Mouse (Mus musculus): ENCODE measurements at regions not wholly inside any gene's neighbourhood (a gene's known extent, or its start where the extent isn't known, plus 50 kb on each side); places are given as distances from the start of the nearest gene placed in this dataset.

DNA sequence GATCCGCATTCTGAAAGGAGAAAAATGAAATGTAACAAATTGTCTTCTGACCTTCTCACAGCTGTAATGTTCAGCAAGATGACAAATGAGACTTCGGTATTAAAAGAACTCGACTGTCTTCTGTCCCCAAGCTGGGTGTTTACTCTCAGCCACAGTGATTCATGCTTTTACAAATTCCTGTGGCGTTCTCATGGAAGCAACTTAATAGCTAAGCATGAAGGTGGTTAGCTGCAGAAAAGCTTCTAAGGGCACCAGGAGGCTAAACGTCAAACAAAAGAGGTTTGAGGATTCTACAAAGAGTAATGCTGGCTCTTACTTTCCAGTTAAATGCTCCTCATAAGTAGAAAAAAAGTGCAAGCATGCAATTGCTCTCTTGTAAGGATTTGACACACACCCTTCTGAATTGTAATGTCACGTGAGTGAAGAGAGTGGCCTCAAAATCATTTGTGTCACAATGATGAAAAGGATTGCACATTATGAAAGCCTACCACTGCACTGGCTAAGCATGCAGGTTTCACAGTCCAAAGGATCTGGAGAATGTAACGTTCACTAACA, 543.8 kb upstream of the Negr1 start:
- DNase-seq (ENCODE audit: low spot score) (no peak), ATAC-seq (ENCODE audit: extremely low read depth, insufficient number of reproducible peaks, low FRiP score, poor library complexity, severe bottlenecking) (no peak)
- no peaks in the 10 kb centered on the region for H3K36me3 ChIP-seq (replicated peaks)
- no peaks in the 10 kb centered on the region for H3K27me3 ChIP-seq (ENCODE audit: insufficient read depth, low read length)
- no peak for TF ChIP-seq GATA2 (IDR thresholded peaks at IDR 0.05; ENCODE audit: borderline replicate concordance, low read depth, low read length)
- TF ChIP-seq POLR2AphosphoS5 (IDR thresholded peaks at IDR 0.05; ENCODE audit: insufficient replicate concordance, low read depth, low read length) = no peak
- no peak for TF ChIP-seq TAL1 (conservative IDR thresholded peaks at IDR 0.05; ENCODE audit: low read depth, low read length)
- no peak for TF ChIP-seq CTCF (IDR thresholded peaks at IDR 0.05; ENCODE audit: low read depth, low read length)
- TF ChIP-seq GATA1 (IDR thresholded peaks at IDR 0.05; ENCODE audit: borderline replicate concordance, low read length) = no peak
- H3K9me3 ChIP-seq (replicated peaks) = peaks cover 5% of the 10 kb centered on the region; the same call in 1 of the 2 replicates
- no peak overlapping the region for H3K4me3 ChIP-seq (ENCODE audit: low read depth, low read length)
- no peaks in the 10 kb centered on the region for H3K4me1 ChIP-seq (ENCODE audit: insufficient read depth, low read depth, low read length)

GRCm38 (mm10) chr3:156028602-156029188, 532.9 kb upstream of the Negr1 start:
- no peak for ATAC-seq (ENCODE audit: extremely low read depth, insufficient number of reproducible peaks, low FRiP score, poor library complexity, severe bottlenecking)

DNA sequence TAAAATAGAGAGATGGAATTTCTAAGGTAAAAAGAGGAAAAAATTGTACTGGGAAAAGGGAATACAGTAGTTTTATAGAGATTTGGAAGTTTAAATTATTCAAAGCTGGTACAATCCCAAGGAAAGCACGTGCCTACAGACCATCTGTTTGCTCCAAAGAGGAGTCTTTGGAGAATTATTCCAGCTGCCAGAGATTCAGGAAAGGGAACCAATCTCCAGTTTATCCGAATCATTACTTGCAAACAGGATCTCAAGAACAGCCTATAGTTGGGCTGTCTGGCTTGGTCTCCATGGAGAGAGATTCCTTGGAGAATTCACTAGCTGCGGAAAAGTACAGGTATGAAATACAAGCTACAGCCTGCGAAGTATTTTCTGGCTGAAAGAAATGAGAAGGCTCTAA, 491.3 kb upstream of the Negr1 start:
- DNase-seq (ENCODE audit: low spot score) (no peak), ATAC-seq (ENCODE audit: extremely low read depth, insufficient number of reproducible peaks, low FRiP score, poor library complexity, severe bottlenecking) (no peak)
- Histone ChIP-seq H3K9me3 (replicated peaks) (no peaks in the 10 kb centered on the region), H3K4me3 (ENCODE audit: low read depth, low read length) (no peak overlapping the region), H3K36me3 (replicated peaks) (no peaks in the 10 kb centered on the region), H3K4me1 (ENCODE audit: insufficient read depth, low read depth, low read length) (no peaks in the 10 kb centered on the region), H3K27me3 (ENCODE audit: insufficient read depth, low read length) (no peaks in the 10 kb centered on the region)
- TF ChIP-seq GATA2 (IDR thresholded peaks at IDR 0.05; ENCODE audit: borderline replicate concordance, low read depth, low read length) (no peak), TAL1 (conservative IDR thresholded peaks at IDR 0.05; ENCODE audit: low read depth, low read length) (no peak)

More at GRCm38 (mm10) chr3:156028602-156029188, 532.9 kb upstream of the Negr1 start:
- Histone ChIP-seq H3K36me3 (replicated peaks) (no peaks in the 10 kb centered on the region), H3K4me3 (ENCODE audit: low read depth, low read length) (no peak overlapping the region), H3K4me1 (ENCODE audit: insufficient read depth, low read depth, low read length) (no peaks in the 10 kb centered on the region), H3K9me3 (replicated peaks) (no peaks in the 10 kb centered on the region), H3K27me3 (ENCODE audit: insufficient read depth, low read length) (no peaks in the 10 kb centered on the region)
- TF ChIP-seq GATA1 (IDR thresholded peaks at IDR 0.05; ENCODE audit: borderline replicate concordance, low read length) = no peak
- TF ChIP-seq TAL1 (conservative IDR thresholded peaks at IDR 0.05; ENCODE audit: low read depth, low read length) = no peak
- TF ChIP-seq CTCF (IDR thresholded peaks at IDR 0.05; ENCODE audit: low read depth, low read length) = no peak
- no peak for TF ChIP-seq POLR2AphosphoS5 (IDR thresholded peaks at IDR 0.05; ENCODE audit: insufficient replicate concordance, low read depth, low read length)
- TF ChIP-seq GATA2 (IDR thresholded peaks at IDR 0.05; ENCODE audit: borderline replicate concordance, low read depth, low read length) = no peak
- DNase-seq (ENCODE audit: low spot score) = no peak

DNA sequence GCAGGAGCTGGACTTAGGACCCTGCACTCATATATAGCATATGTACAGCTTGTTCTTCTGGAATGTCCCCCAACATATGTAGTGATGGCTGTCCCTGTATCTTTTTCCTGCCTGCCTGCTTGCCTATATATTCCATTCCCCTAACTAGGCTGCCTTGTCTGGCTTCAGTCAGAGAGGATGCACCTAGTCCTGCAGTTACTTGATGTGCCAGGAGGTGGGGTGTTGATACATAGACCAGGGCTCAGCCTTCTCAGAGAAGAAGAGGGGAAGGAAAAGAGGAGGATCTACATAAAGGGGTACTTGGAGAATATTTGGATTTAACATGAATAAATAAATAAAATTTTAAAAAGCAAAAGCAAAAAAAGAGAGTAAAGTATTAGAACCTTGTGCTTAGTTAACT, 479.3 kb upstream of the Negr1 start:
- DNase-seq (ENCODE audit: low spot score) (no peak), ATAC-seq (ENCODE audit: extremely low read depth, insufficient number of reproducible peaks, low FRiP score, poor library complexity, severe bottlenecking) (no peak)
- TF ChIP-seq POLR2AphosphoS5 (IDR thresholded peaks at IDR 0.05; ENCODE audit: insufficient replicate concordance, low read depth, low read length) (no peak), TAL1 (conservative IDR thresholded peaks at IDR 0.05; ENCODE audit: low read depth, low read length) (no peak), GATA2 (IDR thresholded peaks at IDR 0.05; ENCODE audit: borderline replicate concordance, low read depth, low read length) (no peak), GATA1 (IDR thresholded peaks at IDR 0.05; ENCODE audit: borderline replicate concordance, low read length) (no peak), CTCF (IDR thresholded peaks at IDR 0.05; ENCODE audit: low read depth, low read length) (no peak)
- Histone ChIP-seq H3K4me3 (ENCODE audit: low read depth, low read length) (no peak overlapping the region), H3K36me3 (replicated peaks) (no peaks in the 10 kb centered on the region), H3K9me3 (replicated peaks) (0 out of 2 replicates have a peak, but pooled peaks cover 3% of the 10 kb centered on the region), H3K27me3 (ENCODE audit: insufficient read depth, low read length) (no peaks in the 10 kb centered on the region), H3K4me1 (ENCODE audit: insufficient read depth, low read depth, low read length) (no peaks in the 10 kb centered on the region)

DNA sequence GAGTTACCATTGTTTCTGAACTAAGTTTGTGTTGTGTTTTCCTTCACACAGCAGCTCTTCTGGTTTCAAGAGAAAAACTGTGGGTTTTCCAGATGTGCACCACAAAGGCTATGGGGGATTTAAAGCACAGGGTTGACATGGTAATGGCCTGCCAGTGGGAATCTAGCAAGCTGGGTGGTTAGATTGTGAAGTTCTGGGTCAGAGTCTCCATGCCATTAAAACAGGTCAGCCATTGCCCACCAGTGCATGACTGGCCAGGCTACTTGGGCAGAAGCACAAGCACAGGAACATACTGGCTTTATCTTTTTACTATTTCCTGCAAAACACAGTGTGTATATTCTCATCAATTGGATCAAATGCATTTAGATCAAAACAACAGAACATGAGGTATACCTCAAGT, 467.9 kb upstream of the Negr1 start:
- Histone ChIP-seq H3K4me1 (ENCODE audit: insufficient read depth, low read depth, low read length) (no peaks in the 10 kb centered on the region), H3K27me3 (ENCODE audit: insufficient read depth, low read length) (no peaks in the 10 kb centered on the region), H3K9me3 (replicated peaks) (no peaks in the 10 kb centered on the region), H3K4me3 (ENCODE audit: low read depth, low read length) (no peak overlapping the region), H3K36me3 (replicated peaks) (no peaks in the 10 kb centered on the region)
- ATAC-seq (ENCODE audit: extremely low read depth, insufficient number of reproducible peaks, low FRiP score, poor library complexity, severe bottlenecking) = no peak
- no peak for TF ChIP-seq CTCF (IDR thresholded peaks at IDR 0.05; ENCODE audit: low read depth, low read length)
- no peak for TF ChIP-seq GATA1 (IDR thresholded peaks at IDR 0.05; ENCODE audit: borderline replicate concordance, low read length)
- TF ChIP-seq POLR2AphosphoS5 (IDR thresholded peaks at IDR 0.05; ENCODE audit: insufficient replicate concordance, low read depth, low read length) = no peak
- no peak for TF ChIP-seq TAL1 (conservative IDR thresholded peaks at IDR 0.05; ENCODE audit: low read depth, low read length)
- no peak for DNase-seq (ENCODE audit: low spot score)

DNA sequence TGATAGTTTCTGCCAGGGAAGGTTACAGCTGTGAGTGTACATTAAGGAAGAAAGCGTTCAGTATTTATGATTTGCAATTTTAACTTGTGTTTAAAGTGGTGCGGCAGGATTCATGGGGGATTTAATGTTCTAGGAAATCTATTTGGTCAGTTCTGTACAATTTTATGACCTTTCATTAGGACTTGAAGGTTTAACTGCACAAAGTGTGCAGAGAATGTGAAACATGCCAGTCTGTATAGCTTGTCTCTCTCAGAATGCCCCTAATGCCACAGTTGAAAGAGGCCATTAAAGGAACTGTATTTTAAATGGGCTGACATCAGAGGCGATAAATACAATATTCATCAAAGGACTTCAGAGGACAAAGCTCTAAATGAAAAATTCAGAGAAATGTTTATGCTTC, 466.6 kb upstream of the Negr1 start:
- Histone ChIP-seq H3K36me3 (replicated peaks) (no peaks in the 10 kb centered on the region), H3K4me1 (ENCODE audit: insufficient read depth, low read depth, low read length) (no peaks in the 10 kb centered on the region), H3K4me3 (ENCODE audit: low read depth, low read length) (no peak overlapping the region), H3K27me3 (ENCODE audit: insufficient read depth, low read length) (no peaks in the 10 kb centered on the region), H3K9me3 (replicated peaks) (no peaks in the 10 kb centered on the region)
- DNase-seq (ENCODE audit: low spot score) (no peak), ATAC-seq (ENCODE audit: extremely low read depth, insufficient number of reproducible peaks, low FRiP score, poor library complexity, severe bottlenecking) (no peak)
- TF ChIP-seq POLR2AphosphoS5 (IDR thresholded peaks at IDR 0.05; ENCODE audit: insufficient replicate concordance, low read depth, low read length) (no peak), TAL1 (conservative IDR thresholded peaks at IDR 0.05; ENCODE audit: low read depth, low read length) (no peak), CTCF (IDR thresholded peaks at IDR 0.05; ENCODE audit: low read depth, low read length) (no peak), GATA1 (IDR thresholded peaks at IDR 0.05; ENCODE audit: borderline replicate concordance, low read length) (no peak), GATA2 (IDR thresholded peaks at IDR 0.05; ENCODE audit: borderline replicate concordance, low read depth, low read length) (no peak)
